Mouse (Mus musculus): ENCODE results near the gene 4930518I15Rik. TPM values are rescaled to one million over a fixed set of nuclear protein-coding genes. Genes with fewer than 3 reads are reported as not detected.
"Not testable (repeated sequence)": the region's sequence is repeated elsewhere in the genome, so short reads cannot be mapped to it uniquely, and the experiment has no call there.

The 4930518I15Rik gene
- polyA plus RNA-seq, 1 experiment from 2014 or later: 2.4 TPM

- Histone ChIP-seq H3K4me2 (replicated peaks; ENCODE audit: low read depth) (peak overlapping the region; percentile 96), H3K27ac (replicated peaks) (peak overlapping the region; percentile 89), H3K9ac (ENCODE audit: low read length) (peak overlapping the region; percentile 86), H3K9me3 (ENCODE audit: control insufficient read depth, low read length) (no peaks in the 10 kb centered on the region), H3K27me3 (ENCODE audit: control insufficient read depth, insufficient read depth, low read length) (no peaks in the 10 kb centered on the region), H3K4me3 (ENCODE audit: low read depth, low read length) (peak overlapping the region; percentile 76), H3K36me3 (ENCODE audit: control insufficient read depth, insufficient read depth, low read length) (no peaks in the 10 kb centered on the region), H3K4me1 (replicated peaks; ENCODE audit: control insufficient read depth, insufficient read depth) (peaks cover 18% of the 10 kb centered on the region; the same call in 1 of the 2 replicates)
- peak; percentile 22 for ATAC-seq (ENCODE audit: low FRiP score, low TSS enrichment)
- TF ChIP-seq EP300 (optimal IDR thresholded peaks at IDR 0.05): no peak
- no peak for TF ChIP-seq CTCF (IDR thresholded peaks at IDR 0.05; ENCODE audit: low read depth)
- peak; percentile 51 for DNase-seq (ENCODE audit: low spot score)
- under 1% methylated on average over 33 of the region's 79 CpGs for WGBS
Measured at GRCm38 (mm10) chr2:156840301-156841027, 17.3 kb downstream of the 4930518I15Rik start.

GRCm38 (mm10) chr2:156839319-156840191, 18.2 kb downstream of the 4930518I15Rik start, which contains the start of gene Tgif2:
Gene Tgif2 (plus strand): TSS chr2:156840007.
- DNase-seq (ENCODE audit: low spot score): peak; percentile 85
- Histone ChIP-seq H3K27me3 (ENCODE audit: control insufficient read depth, insufficient read depth, low read length) (no peaks in the 10 kb centered on the region), H3K4me1 (replicated peaks; ENCODE audit: control insufficient read depth, insufficient read depth) (peaks cover 13% of the 10 kb centered on the region; the same call in 1 of the 2 replicates), H3K27ac (replicated peaks) (peak within 1 kb of the TSS; percentile 89), H3K4me2 (replicated peaks; ENCODE audit: low read depth) (peak within 1 kb of the TSS; percentile 96), H3K9ac (ENCODE audit: low read length) (peak within 1 kb of the TSS; percentile 86), H3K36me3 (ENCODE audit: control insufficient read depth, insufficient read depth, low read length) (no peaks in the 10 kb centered on the region), H3K4me3 (ENCODE audit: low read depth, low read length) (peak within 1 kb of the TSS; percentile 76), H3K9me3 (ENCODE audit: control insufficient read depth, low read length) (no peaks in the 10 kb centered on the region)
- ATAC-seq (ENCODE audit: low FRiP score, low TSS enrichment): peak; percentile 80
- 5% methylated on average over 50 of the region's 61 CpGs for WGBS
- TF ChIP-seq EP300 (optimal IDR thresholded peaks at IDR 0.05) (peak; percentile 31), CTCF (IDR thresholded peaks at IDR 0.05; ENCODE audit: low read depth) (no peak)

DNA sequence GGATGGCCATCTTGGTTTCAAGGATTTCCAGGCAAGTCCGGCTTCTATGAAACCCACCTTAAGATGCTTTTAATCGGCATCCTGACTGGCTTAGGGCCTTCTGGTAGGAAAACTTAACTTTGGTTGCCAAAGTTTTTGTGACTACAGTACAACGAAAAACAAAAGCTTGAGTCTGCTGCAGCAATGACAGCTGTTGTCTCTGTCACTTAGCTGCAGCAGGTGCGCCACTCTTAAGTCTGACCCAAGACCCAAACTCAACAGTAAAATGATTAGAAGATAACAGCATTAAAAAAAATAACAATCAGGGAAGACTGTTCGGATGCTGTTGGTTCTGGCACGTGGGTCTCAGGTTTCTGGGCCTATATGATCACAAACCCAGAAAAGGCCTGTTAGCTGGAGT, 18.9 kb downstream of the 4930518I15Rik start:
- no peak overlapping the region for H3K9ac ChIP-seq (ENCODE audit: low read length)
- H3K4me3 ChIP-seq (ENCODE audit: low read depth, low read length): no peak overlapping the region
- peaks cover 12% of the 10 kb centered on the region; the same call in 1 of the 2 replicates for H3K4me1 ChIP-seq (replicated peaks; ENCODE audit: control insufficient read depth, insufficient read depth)
- ATAC-seq (ENCODE audit: low FRiP score, low TSS enrichment) (no peak), DNase-seq (ENCODE audit: low spot score) (no peak)
- H3K9me3 ChIP-seq (ENCODE audit: control insufficient read depth, low read length): no peaks in the 10 kb centered on the region
- H3K36me3 ChIP-seq (ENCODE audit: control insufficient read depth, insufficient read depth, low read length): no peaks in the 10 kb centered on the region
- 64% methylated on average over 6 of the region's 6 CpGs for WGBS
- H3K27ac ChIP-seq (replicated peaks): peak overlapping the region; percentile 89; the same call in 1 of the 2 replicates
- H3K27me3 ChIP-seq (ENCODE audit: control insufficient read depth, insufficient read depth, low read length): no peaks in the 10 kb centered on the region
- no peak for TF ChIP-seq CTCF (IDR thresholded peaks at IDR 0.05; ENCODE audit: low read depth)
- TF ChIP-seq EP300 (optimal IDR thresholded peaks at IDR 0.05): no peak
- peak overlapping the region; percentile 96; the same call in 1 of the 2 replicates for H3K4me2 ChIP-seq (replicated peaks; ENCODE audit: low read depth)

- Histone ChIP-seq H3K4me2 (replicated peaks; ENCODE audit: low read depth) (no peak overlapping the region), H3K9me3 (ENCODE audit: control insufficient read depth, low read length) (0 out of 2 replicates have a peak, but pooled peaks cover 6% of the 10 kb centered on the region), H3K4me3 (ENCODE audit: low read depth, low read length) (no peak overlapping the region), H3K27ac (replicated peaks) (no peak overlapping the region), H3K27me3 (ENCODE audit: control insufficient read depth, insufficient read depth, low read length) (no peaks in the 10 kb centered on the region), H3K4me1 (replicated peaks; ENCODE audit: control insufficient read depth, insufficient read depth) (no peaks in the 10 kb centered on the region), H3K36me3 (ENCODE audit: control insufficient read depth, insufficient read depth, low read length) (no peaks in the 10 kb centered on the region), H3K9ac (ENCODE audit: low read length) (no peak overlapping the region)
- TF ChIP-seq CTCF (IDR thresholded peaks at IDR 0.05; ENCODE audit: low read depth) (no peak), EP300 (optimal IDR thresholded peaks at IDR 0.05) (no peak)
- ATAC-seq (ENCODE audit: low FRiP score, low TSS enrichment) (no peak), DNase-seq (ENCODE audit: low spot score) (no peak)
- 96% methylated on average over 11 of the region's 11 CpGs for WGBS
Measured at GRCm38 (mm10) chr2:156834336-156834735, 23.4 kb downstream of the 4930518I15Rik start.

- not testable (repeated sequence) for ATAC-seq (ENCODE audit: low FRiP score, low TSS enrichment)
- 86% methylated on average over 6 of the region's 6 CpGs for WGBS
Measured at GRCm38 (mm10) chr2:156825128-156825527, 32.6 kb downstream of the 4930518I15Rik start.

More at GRCm38 (mm10) chr2:156825128-156825527, 32.6 kb downstream of the 4930518I15Rik start:
- not testable (repeated sequence) for H3K4me1 ChIP-seq (replicated peaks; ENCODE audit: control insufficient read depth, insufficient read depth); DNase-seq (ENCODE audit: low spot score); H3K9ac ChIP-seq (ENCODE audit: low read length); H3K4me2 ChIP-seq (replicated peaks; ENCODE audit: low read depth); H3K36me3 ChIP-seq (ENCODE audit: control insufficient read depth, insufficient read depth, low read length); H3K4me3 ChIP-seq (ENCODE audit: low read depth, low read length); H3K9me3 ChIP-seq (ENCODE audit: control insufficient read depth, low read length); H3K27ac ChIP-seq (replicated peaks); H3K27me3 ChIP-seq (ENCODE audit: control insufficient read depth, insufficient read depth, low read length)
- TF ChIP-seq CTCF (IDR thresholded peaks at IDR 0.05; ENCODE audit: low read depth): peak; percentile 33
